Mouse (Mus musculus) CH12.LX (cell line): ENCODE data around the gene Ap2b1. TPM values are rescaled to one million over a fixed set of nuclear protein-coding genes. Genes with fewer than 3 reads are reported as not detected.
A peak's percentile ranks its signal among the peaks of the same experiment; 100 is the strongest.

Experiments used
- DNase-seq: peaks from one replicate; pipeline ENCODE4 v3.0.0-alpha.2; 2013; ENCODE audit errors: extremely low read depth
- H3K27ac ChIP-seq: 2 replicates; pipeline ENCODE4 v1.5.1; 2012; ENCODE audit warnings: low read depth, mild to moderate bottlenecking, control low read depth, moderate library complexity; ENCODE audit not compliant: insufficient read depth
- H3K27me3 ChIP-seq: replicated peaks from 2 replicates; pipeline ENCODE3; 2012; ENCODE audit warnings: inconsistent platforms
- H3K36me3 ChIP-seq, 2 experiments: replicated peaks in 1 of 2; 2 replicates each; pipeline versions ENCODE3 to v1.6.1; 2012; ENCODE audit warnings: inconsistent platforms in 1 of 2, low read length in 1 of 2, mild to moderate bottlenecking in 1 of 2, mixed read lengths in 1 of 2, moderate library complexity in 1 of 2; ENCODE audit not compliant: control insufficient read depth in 1 of 2, insufficient read depth in 1 of 2
- H3K4me1 ChIP-seq, 2 experiments: 2 replicates each; pipeline ENCODE4 v1.6.1; 2012; ENCODE audit warnings: inconsistent platforms in 1 of 2, moderate library complexity in 1 of 2; ENCODE audit not compliant: insufficient read depth in 2 of 2, control insufficient read depth in 1 of 2
- H3K4me2 ChIP-seq: 2 replicates; pipeline ENCODE4 v1.6.1; 2012; ENCODE audit warnings: low read depth, mild to moderate bottlenecking, control low read depth; ENCODE audit not compliant: poor library complexity, insufficient read depth, severe bottlenecking
- H3K4me3 ChIP-seq, 3 experiments: fragments of 150-350 bp in 1 of 3; sonication (generic) in 1 of 3; replicated peaks in 1 of 3; 2 replicates each; pipeline versions ENCODE3 to v1.5.1; 2011 to 2012; ENCODE audit warnings: low read depth in 2 of 3, low read length in 2 of 3, mild to moderate bottlenecking in 2 of 3, moderate library complexity in 2 of 3, control low read depth in 1 of 3, improper control_type of control experiment in 1 of 3, inconsistent platforms in 1 of 3, mixed read lengths in 1 of 3; ENCODE audit not compliant: poor library complexity in 1 of 3
- H3K79me2 ChIP-seq: replicated peaks from 2 replicates; pipeline ENCODE4 v1.6.1; 2012; ENCODE audit warnings: mild to moderate bottlenecking, moderate library complexity; ENCODE audit not compliant: control insufficient read depth, poor library complexity, insufficient read depth, severe bottlenecking; ENCODE audit errors: extremely low read depth
- H3K9ac ChIP-seq: 2 replicates; pipeline ENCODE4 v1.6.1; 2012; ENCODE audit warnings: low read depth, mild to moderate bottlenecking, control low read depth, moderate library complexity; ENCODE audit not compliant: insufficient read depth
- H3K9me3 ChIP-seq: replicated peaks from 2 replicates; pipeline ENCODE3; 2012; ENCODE audit warnings: low read length, inconsistent platforms, mixed read lengths
- BHLHE40 ChIP-seq: IDR thresholded peaks from 2 replicates; pipeline ENCODE4 v1.6.1; 2011; ENCODE audit warnings: mild to moderate bottlenecking, low read depth, low read length, improper control_type of control experiment
- CTCF ChIP-seq, 2 experiments: IDR thresholded peaks in 1 of 2; conservative IDR thresholded peaks in 1 of 2; 2 replicates each; pipeline ENCODE4 v1.5.1; 2011 to 2012; ENCODE audit warnings: low read depth in 2 of 2, low read length in 2 of 2, improper control_type of control experiment in 1 of 2, inconsistent platforms in 1 of 2, mild to moderate bottlenecking in 1 of 2, moderate library complexity in 1 of 2
- E2F4 ChIP-seq: IDR thresholded peaks from 2 replicates; pipeline ENCODE4 v1.6.1; 2011; ENCODE audit warnings: low read depth, low read length, improper control_type of control experiment; ENCODE audit not compliant: insufficient replicate concordance
- ELF1 ChIP-seq: IDR thresholded peaks from 2 replicates; pipeline ENCODE4 v1.6.1; 2014; ENCODE audit warnings: low read depth, mild to moderate bottlenecking, inconsistent platforms, low read length, improper control_type of control experiment
- EP300 ChIP-seq: IDR thresholded peaks from 2 replicates; pipeline ENCODE4 v1.6.1; 2011; ENCODE audit warnings: low read length, improper control_type of control experiment
- GABPA ChIP-seq: IDR thresholded peaks from 2 replicates; pipeline ENCODE4 v1.6.1; 2012; ENCODE audit warnings: low read depth, low read length, improper control_type of control experiment, inconsistent platforms; ENCODE audit not compliant: insufficient replicate concordance
- HCFC1 ChIP-seq: IDR thresholded peaks from 2 replicates; pipeline ENCODE4 v1.6.1; 2012; ENCODE audit warnings: low read depth, mild to moderate bottlenecking, inconsistent platforms, low read length, improper control_type of control experiment
- JUND ChIP-seq: conservative IDR thresholded peaks from 2 replicates; pipeline ENCODE4 v1.6.1; 2011; ENCODE audit warnings: low read depth, low read length, improper control_type of control experiment
- MAX ChIP-seq: IDR thresholded peaks from 2 replicates; pipeline ENCODE4 v1.6.1; 2011; ENCODE audit warnings: low read length, improper control_type of control experiment
- MEF2A ChIP-seq: IDR thresholded peaks from 2 replicates; pipeline ENCODE4 v1.6.1; 2014; ENCODE audit warnings: low read depth, mild to moderate bottlenecking, inconsistent platforms, low read length, improper control_type of control experiment, borderline replicate concordance
- MYC ChIP-seq: IDR thresholded peaks from 2 replicates; pipeline ENCODE4 v1.6.1; 2011; ENCODE audit warnings: low read depth, mild to moderate bottlenecking, improper control_type of control experiment, low read length
- PAX5 ChIP-seq: IDR thresholded peaks from 2 replicates; pipeline ENCODE4 v1.6.1; 2012; ENCODE audit warnings: low read length, inconsistent platforms, mixed read lengths
- RCOR1 ChIP-seq: conservative IDR thresholded peaks from 2 replicates; pipeline ENCODE4 v1.6.1; 2012; ENCODE audit warnings: low read depth, mild to moderate bottlenecking, inconsistent platforms, low read length, improper control_type of control experiment
- SMC3 ChIP-seq: IDR thresholded peaks from 2 replicates; pipeline ENCODE4 v1.6.1; 2011; ENCODE audit warnings: low read depth, low read length, improper control_type of control experiment
- TBP ChIP-seq: conservative IDR thresholded peaks from 2 replicates; pipeline ENCODE4 v1.6.1; 2011; ENCODE audit warnings: low read depth, low read length, improper control_type of control experiment
- TCF12 ChIP-seq: IDR thresholded peaks from 2 replicates; pipeline ENCODE4 v1.6.1; 2014; ENCODE audit warnings: low read depth, mild to moderate bottlenecking, inconsistent platforms, low read length, improper control_type of control experiment
- UBTF ChIP-seq: IDR thresholded peaks from 2 replicates; pipeline ENCODE4 v1.6.1; 2012; ENCODE audit warnings: low read depth, mild to moderate bottlenecking, inconsistent platforms, low read length, improper control_type of control experiment, moderate library complexity
- USF2 ChIP-seq: conservative IDR thresholded peaks from 2 replicates; pipeline ENCODE4 v1.6.1; 2011; ENCODE audit warnings: low read depth, low read length, improper control_type of control experiment
- ZKSCAN1 ChIP-seq: IDR thresholded peaks from 2 replicates; pipeline ENCODE4 v1.6.1; 2012; ENCODE audit warnings: low read depth, inconsistent platforms, low read length, improper control_type of control experiment, borderline replicate concordance
- ZMIZ1 ChIP-seq: IDR thresholded peaks from 2 replicates; pipeline ENCODE4 v1.6.1; 2012; ENCODE audit warnings: low read depth, mild to moderate bottlenecking, inconsistent platforms, low read length, improper control_type of control experiment
- dilution Hi-C: fragments of 300-500 bp; cut with MboI; formaldehyde crosslinking; loops from 2 replicates; pipeline ENCODE4 v1.14.3; 2020; ENCODE audit warnings: low sequenced_read_pairs; ENCODE audit not compliant: extremely low pct_unique_long_range_greater_than_20kb, extremely low pct_ligation_motif_present
- in situ Hi-C: fragments of 300-500 bp; cut with MboI; formaldehyde crosslinking; loops from 3 replicates; pipeline ENCODE4 v1.14.3; 2019; ENCODE audit warnings: low sequenced_read_pairs, low pct_ligation_motif_present, low pct_unique_long_range_greater_than_20kb, mixed read lengths
- polyA plus RNA-seq: library from polyadenylated mRNA; unstranded; fragments of >175 nt; gene quantifications from 2 replicates; pipeline ENCODE4 v1.2.1, GENCODE M21; 2012; ENCODE audit warnings: low read depth; ENCODE audit not compliant: insufficient read length
- total RNA-seq, 2 experiments: library from RNA; depleted of rRNA; stranded (reverse); fragments of 300-350 nt in 1 of 2; fragments of >200 nt in 1 of 2; gene quantifications; 2 replicates each; pipeline ENCODE4 v1.2.3; 2012 to 2014

Ap2b1 gene
- total and polyA plus RNA-seq, 3 experiments = 58.3 to 78.8 (median 59.1) TPM

DNA sequence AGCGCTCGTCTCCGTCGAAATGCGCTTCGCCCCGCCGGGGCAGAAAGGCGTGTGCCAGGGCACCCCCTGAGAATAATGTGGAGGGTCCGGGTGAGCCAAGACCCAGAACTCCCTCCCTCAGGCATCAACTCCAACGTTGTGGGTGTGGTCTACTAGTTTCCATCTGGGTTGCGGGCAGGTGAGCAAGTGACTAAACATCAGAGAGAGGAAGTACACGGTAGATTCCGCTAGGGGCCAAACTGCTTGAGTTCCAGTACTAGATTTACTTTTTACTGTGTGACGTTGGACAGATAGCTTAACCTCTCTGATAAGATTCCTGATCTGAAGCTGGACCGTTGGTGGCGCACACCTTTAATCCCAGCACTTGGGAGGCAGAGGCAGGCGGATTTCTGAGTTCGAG lies 146.2 kb downstream of the Ap2b1 start:
- H3K4me2 ChIP-seq = no peak overlapping the region
- peaks cover 8% of the 10 kb centered on the region for H3K9me3 ChIP-seq
- no peak overlapping the region for H3K27ac ChIP-seq
- dilution Hi-C loops = no loop called here
- H3K4me3 ChIP-seq = peak overlapping the region in 1 of 3 experiments; percentile 0
- H3K9ac ChIP-seq = no peak overlapping the region
- TF ChIP-seq BHLHE40 (peak; percentile 27; the same call in 1 of the 2 replicates), RCOR1 (no peak), TCF12 (0 out of 2 replicates have a peak, but pooled peaks have one; percentile 12), CTCF (conservative IDR thresholded peaks at IDR 0.05 in 1 of 2, IDR thresholded peaks at IDR 0.05 in 1 of 2; ENCODE audit: low read depth in 2 of 2, low read length in 2 of 2) (0 out of 4 replicates have a peak, but pooled peaks of 1 of the 2 experiments have one; percentile 2)
- peaks cover 69% of the 10 kb centered on the region for H3K27me3 ChIP-seq
- no peaks in the 10 kb centered on the region for H3K79me2 ChIP-seq
- no peak for DNase-seq
- in situ Hi-C loops = loop anchor here (10.0 kb wide), 2 partner anchors 190 to 290 kb away; no protein-coding TSS in a partner anchor
- peaks cover 3 to 6% of the 10 kb centered on the region in 2 experiments for H3K4me1 ChIP-seq
- no peaks in the 10 kb centered on the region for H3K36me3 ChIP-seq

DNA sequence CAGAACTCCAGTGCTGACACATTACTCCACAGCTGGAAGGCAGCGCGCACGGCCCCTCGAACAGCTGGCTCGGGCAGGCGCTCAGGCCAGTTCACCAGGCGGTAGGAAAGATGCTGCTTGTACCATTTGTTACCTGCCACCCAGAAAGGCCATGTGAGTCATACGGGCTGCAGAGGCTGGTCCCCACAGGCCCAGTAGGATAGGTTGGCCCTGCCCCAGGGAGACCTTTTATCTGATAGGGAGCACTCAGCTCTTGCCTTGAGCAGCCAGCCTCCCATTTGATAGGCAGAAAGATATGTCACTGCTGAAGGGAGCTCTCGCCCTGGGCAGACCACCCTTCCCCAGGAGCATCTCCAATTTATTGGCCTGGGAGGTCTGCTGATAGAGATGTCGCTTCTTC lies 148.8 kb downstream of the Ap2b1 start:
- DNase-seq = no peak
- TF ChIP-seq USF2 = no peak
- TF ChIP-seq GABPA = no peak
- TF ChIP-seq PAX5 = no peak
- no peak for TF ChIP-seq ZKSCAN1
- no peak for TF ChIP-seq TCF12
- Histone ChIP-seq H3K9me3 (peaks cover 8% of the 10 kb centered on the region), H3K27ac (no peak overlapping the region), H3K4me3 (no peak overlapping the region), H3K79me2 (no peaks in the 10 kb centered on the region), H3K4me1 (peaks cover 0 to 3% of the 10 kb centered on the region in 2 experiments; a peak in 3 of 4 replicates), H3K27me3 (peaks cover 70% of the 10 kb centered on the region), H3K9ac (no peak overlapping the region), H3K4me2 (no peak overlapping the region), H3K36me3 (no peaks in the 10 kb centered on the region)
- in situ Hi-C loops = loop anchor here (10.0 kb wide), 2 partner anchors 187 to 287 kb away; no protein-coding TSS in a partner anchor
- dilution Hi-C loops = no loop called here

GRCm38 (mm10) chr11:83448021-83448926 lies 149.4 kb downstream of the Ap2b1 start:
- H3K27me3 ChIP-seq = peaks cover 70% of the 10 kb centered on the region
- H3K9ac ChIP-seq = no peak overlapping the region
- no peak overlapping the region for H3K27ac ChIP-seq
- dilution Hi-C loops = no loop called here
- H3K9me3 ChIP-seq = peaks cover 8% of the 10 kb centered on the region
- H3K79me2 ChIP-seq = no peaks in the 10 kb centered on the region
- no peak for TF ChIP-seq TBP
- no peak for TF ChIP-seq ELF1
- no peak for TF ChIP-seq MEF2A
- no peak for TF ChIP-seq RCOR1
- TF ChIP-seq UBTF = no peak
- no peak for TF ChIP-seq ZMIZ1
- TF ChIP-seq MAX = no peak
- no peak for TF ChIP-seq EP300
- no peak for TF ChIP-seq JUND
- no peak for TF ChIP-seq SMC3
- no peak for TF ChIP-seq MYC
- no peak for TF ChIP-seq ZKSCAN1
- no peak for TF ChIP-seq E2F4
- no peak for TF ChIP-seq HCFC1
- in situ Hi-C loops = loop anchor here (10.0 kb wide), 2 partner anchors 187 to 287 kb away; no protein-coding TSS in a partner anchor
- H3K4me3 ChIP-seq = no peak overlapping the region
- peaks cover 0 to 2% of the 10 kb centered on the region in 2 experiments; a peak in 3 of 4 replicates for H3K4me1 ChIP-seq
- DNase-seq = no peak
- H3K36me3 ChIP-seq = no peaks in the 10 kb centered on the region
- H3K4me2 ChIP-seq = no peak overlapping the region
